In the genomic region with DNA sequence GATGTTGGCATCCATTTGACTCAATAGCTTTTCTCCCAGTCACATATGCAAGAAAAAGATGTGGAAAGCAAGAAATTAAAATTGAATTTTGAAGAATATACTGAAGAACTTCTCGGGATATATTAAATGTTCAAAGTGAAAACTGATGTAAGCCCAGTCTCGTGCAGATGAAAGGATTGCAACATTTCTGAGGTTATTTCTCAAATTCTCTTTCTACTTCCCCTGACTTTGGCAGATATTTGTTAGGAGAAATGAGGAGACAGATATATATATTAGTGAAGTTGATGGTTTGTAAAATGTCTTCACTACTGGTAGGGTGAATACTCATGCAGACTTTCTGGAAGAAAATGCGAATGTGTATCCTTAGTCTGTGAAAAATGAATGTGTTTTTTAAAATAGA, we compare ENCODE assay signal across 14 mouse cellular contexts.
"Had no signal": no experiment of that assay in that cellular context is flagged by ENCODE, and none has a peak within 500 bp of the region (broad histone marks: within the 10 kb centered on the region; RNA-seq: fewer than 3 reads in every experiment).

No protein-coding gene starts in this region.

- DNase-seq: lung, adult 18-20 months; lung, embryonic 14.5 days; lung, postnatal 14 days; lung, postnatal 36 days; midbrain, embryonic 14.5 days; retina, postnatal 1 day; right cerebral cortex, adult 18-20 months; right cerebral cortex, postnatal 25 days; right cerebral cortex, postnatal 4 days; spleen, adult 18-20 months; thymus, adult 2 months; thymus, postnatal 25 days; thymus, postnatal 4 days had no signal

- ATAC-seq: midbrain, embryonic 16.5 days had no signal
